Mouse (Mus musculus) lung, embryonic 16.5 days (tissue): Measurements from ENCODE around the gene Matn4. TPM values are rescaled to one million over a fixed set of nuclear protein-coding genes. Genes with fewer than 3 reads are reported as not detected.

Source experiments
- ATAC-seq: fragments of 200-750 bp; cut with Nextera tagmentation; 2 replicates; pipeline ENCODE4 v1.8.0; 2017; ENCODE audit warnings: low read depth, mild to moderate bottlenecking, moderate library complexity
- H3K27ac ChIP-seq: fragments of 300-500 bp; sonication (generic); 2 replicates; pipeline ENCODE4 v1.5.1; 2014; ENCODE audit warnings: mild to moderate bottlenecking, control low read depth, low read length
- H3K27me3 ChIP-seq: fragments of 300-500 bp; sonication (generic); 2 replicates; pipeline ENCODE4 v1.6.1; 2014; ENCODE audit warnings: low read depth, low read length, mixed read lengths; ENCODE audit not compliant: control insufficient read depth, insufficient read depth
- H3K36me3 ChIP-seq: fragments of 300-500 bp; sonication (generic); 2 replicates; pipeline ENCODE4 v1.6.1; 2014; ENCODE audit warnings: low read length; ENCODE audit not compliant: control insufficient read depth, insufficient read depth
- H3K4me1 ChIP-seq: fragments of 300-500 bp; sonication (generic); replicated peaks from 2 replicates; pipeline ENCODE4 v1.6.1; 2014; ENCODE audit warnings: low read length, mixed read lengths; ENCODE audit not compliant: control insufficient read depth, insufficient read depth
- H3K4me2 ChIP-seq: fragments of 300-500 bp; sonication (generic); 2 replicates; pipeline ENCODE4 v1.6.1; 2014; ENCODE audit warnings: low read depth, low read length, control low read depth
- H3K4me3 ChIP-seq: fragments of 300-500 bp; sonication (generic); 2 replicates; pipeline ENCODE4 v1.5.1; 2014; ENCODE audit warnings: mild to moderate bottlenecking, low read length, control low read depth
- H3K9ac ChIP-seq: fragments of 300-500 bp; sonication (generic); 2 replicates; pipeline ENCODE4 v1.6.1; 2014; ENCODE audit warnings: low read length, control low read depth
- H3K9me3 ChIP-seq: fragments of 300-500 bp; sonication (generic); 2 replicates; pipeline ENCODE4 v1.6.1; 2016; ENCODE audit warnings: low read length; ENCODE audit not compliant: control insufficient read depth
- WGBS: fragments of 180-500 bp; shearing (Covaris S2); extraction: QIAGEN DNeasy Blood & Tissue Kit; methylation state at CpG from one replicate; pipeline ENCODE4 v1.1.7; 2014; 5-methylcytosine and 5-hydroxymethylcytosine counted together
- polyA plus RNA-seq: library from polyadenylated mRNA; unstranded; fragments of >200 nt; fragmentation: Nextera tagmentation; extraction: Ambion mirVana; gene quantifications from 2 replicates; pipeline ENCODE4 v1.2.1, GENCODE M21; 2015

The Matn4 gene
- polyA plus RNA-seq, 1 experiment from 2014 or later: 46.8 TPM

- H3K27ac ChIP-seq: no peak overlapping the region
- WGBS: 19% methylated on average over 8 of the region's 8 CpGs
- H3K4me3 ChIP-seq: no peak overlapping the region
- H3K9me3 ChIP-seq: peaks cover under 1% of the 10 kb centered on the region; the same call in 1 of the 2 replicates
- no peaks in the 10 kb centered on the region for H3K27me3 ChIP-seq
- H3K4me1 ChIP-seq: peaks cover 24% of the 10 kb centered on the region
- no peak overlapping the region for H3K9ac ChIP-seq
- peak overlapping the region; percentile 35; the same call in 1 of the 2 replicates for H3K4me2 ChIP-seq
- no peaks in the 10 kb centered on the region for H3K36me3 ChIP-seq
- ATAC-seq: no peak
Measured at GRCm38 (mm10) chr2:164386953-164387352, 18.0 kb downstream of the Matn4 start.

GRCm38 (mm10) chr2:164385927-164386763, 18.8 kb downstream of the Matn4 start:
- Histone ChIP-seq H3K4me3 (no peak overlapping the region), H3K9ac (no peak overlapping the region), H3K36me3 (no peaks in the 10 kb centered on the region), H3K9me3 (peaks cover 3% of the 10 kb centered on the region; the same call in 1 of the 2 replicates), H3K4me2 (peak overlapping the region; percentile 35), H3K4me1 (peaks cover 24% of the 10 kb centered on the region), H3K27ac (no peak overlapping the region), H3K27me3 (no peaks in the 10 kb centered on the region)
- 5% methylated on average over 18 of the region's 18 CpGs for WGBS
- peak; percentile 76 for ATAC-seq

- ATAC-seq: no peak
- H3K9ac ChIP-seq: no peak overlapping the region
- WGBS: 41% methylated on average over 11 of the region's 11 CpGs
Measured at GRCm38 (mm10) chr2:164383656-164384399, 21.1 kb downstream of the Matn4 start.

GRCm38 (mm10) chr2:164382971-164383370, 22.0 kb downstream of the Matn4 start:
- Histone ChIP-seq H3K9me3 (peaks cover 3% of the 10 kb centered on the region; the same call in 1 of the 2 replicates), H3K27ac (no peak overlapping the region), H3K4me3 (no peak overlapping the region), H3K4me1 (peaks cover 16% of the 10 kb centered on the region), H3K27me3 (no peaks in the 10 kb centered on the region), H3K36me3 (no peaks in the 10 kb centered on the region), H3K9ac (no peak overlapping the region), H3K4me2 (no peak overlapping the region)
- 71% methylated on average over 3 of the region's 3 CpGs for WGBS
- no peak for ATAC-seq

More at GRCm38 (mm10) chr2:164383656-164384399, 21.1 kb downstream of the Matn4 start:
- Histone ChIP-seq H3K4me1 (peaks cover 17% of the 10 kb centered on the region), H3K4me2 (no peak overlapping the region), H3K36me3 (no peaks in the 10 kb centered on the region), H3K4me3 (no peak overlapping the region), H3K27me3 (no peaks in the 10 kb centered on the region), H3K27ac (no peak overlapping the region), H3K9me3 (peaks cover 3% of the 10 kb centered on the region; the same call in 1 of the 2 replicates)

- Histone ChIP-seq H3K9ac (no peak overlapping the region), H3K4me1 (peaks cover 12% of the 10 kb centered on the region), H3K27ac (no peak overlapping the region), H3K36me3 (no peaks in the 10 kb centered on the region), H3K9me3 (peaks cover 3% of the 10 kb centered on the region; the same call in 1 of the 2 replicates), H3K4me3 (no peak overlapping the region), H3K4me2 (no peak overlapping the region), H3K27me3 (no peaks in the 10 kb centered on the region)
- WGBS: 75% methylated on average over 8 of the region's 8 CpGs
- no peak for ATAC-seq
Measured at GRCm38 (mm10) chr2:164381726-164382125, 23.2 kb downstream of the Matn4 start.

GRCm38 (mm10) chr2:164377478-164378426, 27.2 kb downstream of the Matn4 start:
- no peak overlapping the region for H3K9ac ChIP-seq
- no peak overlapping the region for H3K4me2 ChIP-seq
- no peak for ATAC-seq
- H3K27ac ChIP-seq: no peak overlapping the region
- H3K4me3 ChIP-seq: no peak overlapping the region
- no peaks in the 10 kb centered on the region for H3K27me3 ChIP-seq
- H3K4me1 ChIP-seq: no peaks in the 10 kb centered on the region
- WGBS: 85% methylated on average over 15 of the region's 15 CpGs
- no peaks in the 10 kb centered on the region for H3K36me3 ChIP-seq
- peaks cover 3% of the 10 kb centered on the region; the same call in 1 of the 2 replicates for H3K9me3 ChIP-seq

GRCm38 (mm10) chr2:164373187-164373586, 31.8 kb downstream of the Matn4 start:
- H3K9ac ChIP-seq: no peak overlapping the region
- H3K9me3 ChIP-seq: no peaks in the 10 kb centered on the region
- H3K27ac ChIP-seq: no peak overlapping the region
- no peaks in the 10 kb centered on the region for H3K27me3 ChIP-seq
- H3K4me1 ChIP-seq: no peaks in the 10 kb centered on the region
- ATAC-seq: no peak
- WGBS: 29% methylated on average over 4 of the region's 4 CpGs
- H3K4me2 ChIP-seq: no peak overlapping the region
- H3K4me3 ChIP-seq: no peak overlapping the region
- H3K36me3 ChIP-seq: no peaks in the 10 kb centered on the region

- Histone ChIP-seq H3K27me3 (no peaks in the 10 kb centered on the region), H3K4me1 (no peaks in the 10 kb centered on the region), H3K27ac (no peak overlapping the region), H3K9ac (no peak overlapping the region), H3K4me3 (no peak overlapping the region), H3K9me3 (no peaks in the 10 kb centered on the region), H3K36me3 (no peaks in the 10 kb centered on the region), H3K4me2 (no peak overlapping the region)
- WGBS: 12% methylated on average over 3 of the region's 3 CpGs
- no peak for ATAC-seq
Measured at GRCm38 (mm10) chr2:164372408-164373053, 32.4 kb downstream of the Matn4 start.
